Mouse (Mus musculus): ENCODE measurements at regions not wholly inside any gene's neighbourhood (a gene's known extent, or its start where the extent isn't known, plus 50 kb on each side); places are given as distances from the start of the nearest gene placed in this dataset.

DNA sequence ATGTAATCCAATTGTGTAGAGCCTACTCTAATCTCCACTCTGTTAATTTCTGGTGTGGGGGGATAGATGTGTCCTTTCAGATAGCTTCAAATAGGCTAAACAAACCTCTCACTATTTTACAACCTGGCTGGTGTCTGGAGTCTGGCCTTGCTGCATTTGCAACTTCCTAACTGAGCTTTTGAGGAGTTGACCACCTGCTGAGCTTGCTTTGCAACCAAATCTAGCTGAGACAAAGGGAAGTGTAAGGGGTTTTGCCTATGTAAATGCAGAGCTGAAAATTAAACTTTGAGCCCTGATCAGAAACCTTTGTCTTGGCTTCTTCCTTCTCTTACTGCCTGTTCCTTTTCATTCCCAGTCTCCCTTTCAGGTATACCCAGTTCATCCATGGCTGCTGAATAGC lies 404.3 kb downstream of the Cetn3 start:
- CTCF ChIA-PET = no interaction called here

- CTCF ChIA-PET = interaction anchor here (0.7 kb wide), 1 partner anchor 295 kb away, joined by 4 read pairs; no protein-coding TSS in a partner anchor
Measured at GRCm38 (mm10) chr13:82200739-82201138, 417.9 kb downstream of the Cetn3 start.

GRCm38 (mm10) chr13:82225430-82225829 lies 442.6 kb downstream of the Cetn3 start:
- CTCF ChIA-PET = no interaction called here

- CTCF ChIA-PET = interaction anchor here (0.7 kb wide), 1 partner anchor 94 kb away, joined by 3 read pairs; no protein-coding TSS in a partner anchor
Measured at GRCm38 (mm10) chr13:82233901-82234300, 451.0 kb downstream of the Cetn3 start.

DNA sequence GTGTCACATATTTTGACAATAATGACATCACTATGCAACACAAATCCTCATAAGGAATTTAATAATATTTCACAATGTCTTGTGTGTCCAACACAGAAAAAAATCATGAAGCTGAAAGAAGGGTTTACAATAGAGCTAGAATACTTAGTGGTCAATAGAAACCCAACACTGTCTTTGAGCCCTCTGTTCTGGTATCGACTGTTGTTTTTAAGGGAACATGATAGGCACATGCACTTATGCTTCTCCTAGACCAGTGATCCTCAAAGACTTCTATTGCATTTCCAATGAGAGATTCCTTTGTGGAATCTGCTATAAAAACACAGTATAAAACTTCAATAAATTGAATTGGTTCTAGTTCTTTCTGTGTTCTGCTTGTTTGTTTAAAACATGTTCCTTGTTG lies 463.4 kb downstream of the Cetn3 start:
- CTCF ChIA-PET = no interaction called here

GRCm38 (mm10) chr13:82250361-82250760 lies 467.5 kb downstream of the Cetn3 start:
- CTCF ChIA-PET = no interaction called here

GRCm38 (mm10) chr13:82258491-82258935 lies 475.6 kb downstream of the Cetn3 start:
- CTCF ChIA-PET = no interaction called here

DNA sequence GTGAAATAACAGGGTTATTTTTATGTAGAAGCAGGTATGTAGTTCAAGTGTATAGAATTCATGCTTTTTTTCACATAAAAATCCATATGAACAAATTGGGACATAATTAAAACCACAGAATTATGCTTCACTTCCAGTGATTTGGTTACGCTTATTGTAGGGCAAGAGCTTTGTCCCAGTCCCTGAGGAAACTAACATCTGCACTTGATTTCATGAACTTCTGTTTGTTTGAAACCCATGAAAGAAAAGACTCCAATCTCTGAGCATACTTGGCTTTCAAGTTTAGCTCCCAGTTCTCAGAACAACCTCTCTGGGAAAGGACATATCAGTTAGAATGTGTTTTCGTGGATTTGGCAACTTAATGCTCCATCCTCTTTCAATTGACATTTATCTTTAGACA lies 481.4 kb downstream of the Cetn3 start:
- CTCF ChIA-PET = no interaction called here

- CTCF ChIA-PET = no interaction called here
Measured at GRCm38 (mm10) chr13:82265170-82265569, 482.3 kb downstream of the Cetn3 start.

- CTCF ChIA-PET = no interaction called here
Measured at GRCm38 (mm10) chr13:82265736-82266135, 482.9 kb downstream of the Cetn3 start.

DNA sequence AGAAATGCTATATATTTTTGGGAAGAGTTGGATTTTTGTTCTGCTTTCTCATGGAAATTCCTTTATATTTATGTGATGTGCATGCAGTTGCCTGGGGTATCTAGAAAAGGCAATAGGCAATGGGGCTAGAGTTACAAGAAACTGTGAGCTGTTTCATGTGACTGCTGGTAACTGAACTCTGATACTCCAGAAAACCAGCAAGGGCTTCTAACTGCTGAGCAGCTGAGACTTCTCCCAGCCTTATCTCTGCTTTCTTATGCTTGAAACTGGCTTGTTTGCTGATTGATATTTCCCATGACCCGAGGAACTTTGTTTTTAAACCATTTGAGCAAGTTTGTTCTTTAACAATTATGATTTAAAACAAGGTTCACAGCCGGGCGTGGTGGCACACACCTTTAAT lies 491.9 kb downstream of the Cetn3 start:
- CTCF ChIA-PET = no interaction called here

DNA sequence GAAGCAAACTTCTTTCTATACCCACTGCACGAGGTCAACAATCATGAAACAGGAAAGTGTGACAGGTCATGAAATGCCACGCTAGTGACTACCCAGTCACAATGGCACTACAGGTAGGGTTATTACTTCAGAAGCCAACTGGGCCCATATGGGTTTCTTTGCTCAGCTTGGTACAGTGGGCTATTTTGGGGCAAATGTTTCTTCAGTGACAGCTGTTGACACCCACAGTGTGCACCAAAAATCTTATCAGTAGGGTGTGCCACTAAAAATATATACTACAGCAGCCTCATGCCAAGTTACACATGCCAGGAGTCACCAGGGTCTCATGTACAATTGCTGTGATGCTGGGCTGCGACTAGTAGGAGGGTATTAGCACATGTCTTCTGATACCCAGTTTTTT lies 493.1 kb downstream of the Cetn3 start:
- CTCF ChIA-PET = no interaction called here

GRCm38 (mm10) chr13:82280744-82281143 lies 497.9 kb downstream of the Cetn3 start:
- CTCF ChIA-PET = interaction anchor here (0.7 kb wide), 1 partner anchor 165 kb away, joined by 5 read pairs; no protein-coding TSS in a partner anchor

- CTCF ChIA-PET = no interaction called here
Measured at GRCm38 (mm10) chr13:82295834-82296233, 513.0 kb downstream of the Cetn3 start.

DNA sequence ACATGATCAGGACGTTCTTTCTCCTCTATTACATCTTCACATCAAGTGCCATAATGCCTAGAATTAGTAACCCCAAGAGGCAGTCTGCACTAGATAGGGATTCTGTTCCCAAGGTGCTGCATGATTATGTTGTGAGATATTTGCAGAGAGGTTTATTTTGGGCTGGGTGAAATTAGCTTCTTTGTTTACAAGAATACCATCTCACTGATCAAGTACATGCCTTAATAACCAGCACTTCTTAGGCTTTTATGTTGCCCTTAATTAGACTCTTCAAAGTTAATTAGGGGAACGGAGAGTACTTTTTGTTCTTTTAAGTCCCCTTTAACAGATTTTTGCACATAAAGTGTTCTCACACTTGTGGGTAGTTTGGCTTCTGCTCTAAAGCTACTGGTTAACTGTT lies 521.4 kb downstream of the Cetn3 start:
- CTCF ChIA-PET = no interaction called here

DNA sequence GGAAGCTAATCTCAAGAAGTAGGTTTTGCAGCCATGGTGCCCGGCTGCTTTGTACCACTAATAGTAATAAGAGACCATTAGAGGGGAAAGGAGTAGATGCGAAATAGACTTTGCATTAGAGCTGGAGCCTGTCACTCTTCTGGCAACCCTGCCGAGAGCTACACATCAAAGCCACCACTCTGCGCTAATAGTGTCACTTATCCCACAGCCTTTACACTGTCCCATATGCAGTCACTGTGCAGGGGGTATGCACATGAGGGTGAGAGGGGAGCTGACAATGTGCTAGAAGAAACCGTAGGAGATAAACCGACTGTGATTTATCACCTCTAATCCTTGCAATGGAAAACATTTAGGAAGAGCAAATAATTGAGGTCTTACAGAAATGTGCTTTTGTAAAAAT lies 522.2 kb downstream of the Cetn3 start:
- CTCF ChIA-PET = no interaction called here

- CTCF ChIA-PET = interaction anchor here (0.7 kb wide), 1 partner anchor 750 kb away, joined by 4 read pairs; no protein-coding TSS in a partner anchor
Measured at GRCm38 (mm10) chr13:82308336-82308735, 525.5 kb downstream of the Cetn3 start.

- CTCF ChIA-PET = no interaction called here
Measured at GRCm38 (mm10) chr13:82316573-82317202, 533.8 kb downstream of the Cetn3 start.

DNA sequence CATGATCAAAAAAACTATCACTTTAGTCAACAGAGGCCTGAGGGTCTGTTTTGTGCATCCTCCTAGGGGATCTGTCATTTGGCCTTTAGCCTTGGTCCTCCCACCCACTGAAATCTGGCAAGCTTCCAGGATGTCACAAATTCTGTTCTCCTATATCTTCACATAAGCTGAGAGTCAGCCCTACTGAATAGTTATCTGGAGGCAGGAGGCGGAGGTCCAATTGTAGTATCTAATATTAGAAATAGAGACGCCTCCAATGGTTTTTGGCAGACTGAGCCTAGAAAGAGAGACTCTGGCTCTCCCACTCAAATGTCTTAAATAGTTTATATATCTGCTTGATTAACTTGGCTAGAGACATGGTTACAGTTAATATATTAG lies 534.3 kb downstream of the Cetn3 start:
- CTCF ChIA-PET = no interaction called here

GRCm38 (mm10) chr13:82318395-82318794 lies 535.5 kb downstream of the Cetn3 start:
- CTCF ChIA-PET = no interaction called here

DNA sequence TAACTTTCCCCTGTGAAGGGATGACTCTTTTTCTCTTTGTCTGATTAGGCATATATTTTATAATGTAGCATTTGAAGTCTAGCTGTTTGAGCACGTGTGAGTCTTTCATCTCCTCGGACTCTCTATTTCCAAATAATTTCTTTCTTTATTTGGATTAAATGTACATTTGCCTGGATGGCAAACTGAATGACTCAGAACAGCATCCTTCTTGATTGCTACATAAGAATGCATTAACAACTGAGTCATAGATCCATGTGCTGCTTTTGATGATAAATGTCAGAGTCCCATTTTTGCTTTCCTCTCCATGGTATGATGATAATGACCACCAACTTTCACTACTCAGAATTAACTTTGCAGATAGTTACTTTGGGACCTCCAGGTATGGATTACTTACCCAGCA lies 571.5 kb downstream of the Cetn3 start:
- CTCF ChIA-PET = no interaction called here

GRCm38 (mm10) chr13:82355296-82355695 lies 572.4 kb downstream of the Cetn3 start:
- CTCF ChIA-PET = interaction anchor here (0.6 kb wide), 1 partner anchor 106 kb away, joined by 3 read pairs; no protein-coding TSS in a partner anchor

GRCm38 (mm10) chr13:82359442-82359841 lies 576.6 kb downstream of the Cetn3 start:
- CTCF ChIA-PET = interaction anchor here (0.5 kb wide), 1 partner anchor 78 kb away, joined by 3 read pairs; no protein-coding TSS in a partner anchor

- CTCF ChIA-PET = no interaction called here
Measured at GRCm38 (mm10) chr13:82360711-82361110, 577.8 kb downstream of the Cetn3 start.

Data from spleen, embryonic (tissue).